Mouse (Mus musculus): ENCODE results near the gene Reep3.

GRCm38 (mm10) chr10:67085124-67085523 is 11.6 kb downstream of the Reep3 start:
- TF ChIP-seq POLR2A (IDR thresholded peaks at IDR 0.05; ENCODE audit: control insufficient read depth, extremely low read depth, insufficient read depth, low read length, poor library complexity) = no peak
- no peak for TF ChIP-seq CTCF (IDR thresholded peaks at IDR 0.05; ENCODE audit: borderline replicate concordance, control insufficient read depth, extremely low read depth, insufficient read depth, low read length, poor library complexity)
